Mouse (Mus musculus) embryonic facial prominence, embryonic 11.5 days (tissue): Measurements from ENCODE around the gene Csnk2b. TPM values are rescaled to one million over a fixed set of nuclear protein-coding genes. Genes with fewer than 3 reads are reported as not detected.
A peak's percentile ranks its signal among the peaks of the same experiment; 100 is the strongest.

Experiments used
- ATAC-seq: fragments of 200-750 bp; cut with Nextera tagmentation; replicated peaks from 2 replicates; pipeline ENCODE4 v1.8.0; 2017; ENCODE audit warnings: low read depth; ENCODE audit not compliant: insufficient number of reproducible peaks, low FRiP score, low TSS enrichment
- DNase-seq: peaks from one replicate; pipeline ENCODE4 v3.0.0-alpha.2; 2015; ENCODE audit warnings: low spot score
- H3K27ac ChIP-seq: fragments of 300-500 bp; sonication (generic); replicated peaks from 2 replicates; pipeline ENCODE4 v1.5.1; 2014; ENCODE audit warnings: mild to moderate bottlenecking, low read depth, low read length, control low read depth
- H3K27me3 ChIP-seq: fragments of 300-500 bp; sonication (generic); 2 replicates; pipeline ENCODE4 v1.6.1; 2014; ENCODE audit warnings: mild to moderate bottlenecking, low read length, moderate library complexity, mixed read lengths; ENCODE audit not compliant: control insufficient read depth, insufficient read depth
- H3K36me3 ChIP-seq: fragments of 300-500 bp; sonication (generic); replicated peaks from 2 replicates; pipeline ENCODE4 v1.6.1; 2014; ENCODE audit warnings: low read depth, mild to moderate bottlenecking, low read length, moderate library complexity, mixed read lengths; ENCODE audit not compliant: control insufficient read depth, insufficient read depth
- H3K4me1 ChIP-seq: fragments of 300-500 bp; sonication (generic); 2 replicates; pipeline ENCODE4 v1.6.1; 2014; ENCODE audit warnings: low read length, mixed read lengths; ENCODE audit not compliant: control insufficient read depth, insufficient read depth
- H3K4me2 ChIP-seq: fragments of 300-500 bp; sonication (generic); 2 replicates; pipeline ENCODE4 v1.6.1; 2014; ENCODE audit warnings: low read depth, mild to moderate bottlenecking, control low read depth, low read length, moderate library complexity
- H3K4me3 ChIP-seq: fragments of 300-500 bp; sonication (generic); 2 replicates; pipeline ENCODE4 v1.5.1; 2014; ENCODE audit warnings: low read depth, low read length, control low read depth
- H3K9ac ChIP-seq: fragments of 300-500 bp; sonication (generic); replicated peaks from 2 replicates; pipeline ENCODE4 v1.6.1; 2014; ENCODE audit warnings: mild to moderate bottlenecking, control low read depth, low read length
- H3K9me3 ChIP-seq: fragments of 300-500 bp; sonication (generic); replicated peaks from 2 replicates; pipeline ENCODE4 v1.6.1; 2016; ENCODE audit warnings: mild to moderate bottlenecking, low read length, inconsistent platforms, mixed read lengths; ENCODE audit not compliant: control insufficient read depth
- WGBS: fragments of 180-500 bp; shearing (Covaris S2); extraction: QIAGEN DNeasy Blood & Tissue Kit; methylation state at CpG from one replicate; pipeline ENCODE4 v1.1.7; 2014; 5-methylcytosine and 5-hydroxymethylcytosine counted together
- polyA plus RNA-seq: library from polyadenylated mRNA; unstranded; fragments of >200 nt; fragmentation: Nextera tagmentation; extraction: Ambion mirVana; gene quantifications from 2 replicates; pipeline ENCODE4 v1.2.1, GENCODE M21; 2014

Csnk2b gene
- polyA plus RNA-seq, 1 experiment from 2014 or later, result 294 TPM

DNA sequence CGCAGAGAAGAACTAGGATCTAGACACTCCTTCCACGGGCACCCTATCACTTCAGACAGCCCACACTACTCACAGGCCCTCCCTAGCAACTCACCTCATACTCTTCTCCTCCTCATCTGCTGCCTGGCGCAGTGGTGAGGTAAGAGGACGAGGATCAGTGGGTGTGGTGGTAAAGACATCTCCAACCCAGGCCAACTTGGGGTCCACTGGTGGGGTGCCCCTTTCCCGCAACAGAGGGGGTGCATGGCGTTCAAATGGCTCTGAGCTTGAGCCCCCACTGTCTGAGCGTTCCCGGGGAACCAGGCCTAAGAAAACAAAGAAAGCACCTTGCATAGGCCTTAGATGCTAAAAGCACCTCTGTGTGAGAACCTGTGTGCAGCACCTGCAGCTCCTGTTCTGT lies 35.4 kb upstream of the Csnk2b start:
- Histone ChIP-seq H3K27ac (no peak overlapping the region), H3K4me3 (no peak overlapping the region), H3K36me3 (peaks cover 85% of the 10 kb centered on the region), H3K4me1 (0 out of 2 replicates have a peak, but pooled peaks cover 3% of the 10 kb centered on the region), H3K9me3 (no peaks in the 10 kb centered on the region), H3K4me2 (no peak overlapping the region), H3K27me3 (no peaks in the 10 kb centered on the region), H3K9ac (no peak overlapping the region)
- DNase-seq (no peak), ATAC-seq (no peak)
- 91% methylated on average over 8 of the region's 8 CpGs for WGBS

DNA sequence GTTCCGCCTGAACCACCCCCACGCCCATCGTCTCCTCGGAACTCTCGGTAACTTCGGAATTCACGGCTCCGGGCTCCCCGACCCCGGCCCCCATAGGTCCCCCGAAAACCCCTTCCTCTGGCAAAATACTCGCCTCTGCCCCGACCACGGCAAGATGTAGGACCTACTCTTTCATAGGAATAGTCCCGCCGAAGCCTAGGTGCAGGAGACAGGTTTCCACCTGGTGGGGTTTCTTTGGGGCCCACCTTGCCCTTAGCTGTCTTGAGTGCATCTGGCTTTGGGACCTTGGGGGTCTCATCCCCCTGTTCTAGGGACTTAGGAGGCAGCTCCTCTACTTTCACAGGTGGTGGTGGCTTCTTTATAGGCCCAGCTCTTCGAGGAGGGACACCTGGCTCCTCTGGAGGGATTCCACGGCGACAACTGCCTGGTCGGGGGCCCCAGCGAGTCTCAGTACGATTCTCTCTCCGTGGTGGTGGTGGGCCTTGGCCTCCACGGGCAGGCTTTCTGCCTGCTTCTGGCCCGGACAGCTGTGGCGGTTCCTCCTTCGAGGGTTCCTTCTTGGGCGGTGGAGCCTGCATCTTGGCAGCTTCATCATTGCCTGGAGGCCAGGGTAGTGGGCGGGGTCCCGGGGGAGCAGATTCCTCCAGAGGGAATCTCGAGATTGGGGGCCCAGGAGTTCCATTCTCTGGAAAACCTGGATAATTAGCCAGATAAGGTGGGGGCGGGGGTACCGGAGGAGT lies 34.8 kb upstream of the Csnk2b start:
- H3K4me3 ChIP-seq, result no peak overlapping the region
- no peaks in the 10 kb centered on the region for H3K9me3 ChIP-seq
- WGBS, result 91% methylated on average over 33 of the region's 33 CpGs
- no peak overlapping the region for H3K27ac ChIP-seq
- H3K4me2 ChIP-seq, result no peak overlapping the region
- ATAC-seq (no peak), DNase-seq (no peak)
- H3K36me3 ChIP-seq, result peaks cover 89% of the 10 kb centered on the region
- H3K27me3 ChIP-seq, result no peaks in the 10 kb centered on the region
- H3K9ac ChIP-seq, result no peak overlapping the region
- H3K4me1 ChIP-seq, result 0 out of 2 replicates have a peak, but pooled peaks cover 3% of the 10 kb centered on the region

DNA sequence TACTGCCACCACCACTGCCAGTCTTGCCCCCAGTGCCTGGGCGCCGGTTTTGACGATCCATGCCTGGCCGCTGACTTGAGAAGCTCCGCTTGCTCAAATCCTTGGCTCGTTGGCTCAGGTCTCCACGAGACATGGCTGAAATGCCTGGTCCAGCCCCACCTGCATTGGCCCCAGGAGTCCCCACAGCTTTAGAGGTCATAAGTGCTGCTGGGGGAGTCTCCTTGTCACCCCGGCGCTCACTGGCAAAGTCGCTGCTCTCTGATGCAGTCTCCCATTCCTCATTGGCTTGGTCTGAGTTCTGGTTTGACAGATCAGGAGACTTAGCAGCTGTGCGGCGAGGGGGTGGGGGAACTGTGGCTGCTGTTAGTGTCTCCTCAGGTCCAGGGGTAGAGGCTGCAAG lies 33.6 kb upstream of the Csnk2b start:
- no peak overlapping the region for H3K4me2 ChIP-seq
- no peak for DNase-seq
- 92% methylated on average over 12 of the region's 12 CpGs for WGBS
- no peak overlapping the region for H3K4me3 ChIP-seq
- H3K9ac ChIP-seq, result no peak overlapping the region
- H3K27me3 ChIP-seq, result no peaks in the 10 kb centered on the region
- ATAC-seq, result no peak
- H3K9me3 ChIP-seq, result no peaks in the 10 kb centered on the region
- 0 out of 2 replicates have a peak, but pooled peaks cover 3% of the 10 kb centered on the region for H3K4me1 ChIP-seq
- peaks cover 87% of the 10 kb centered on the region for H3K36me3 ChIP-seq
- no peak overlapping the region for H3K27ac ChIP-seq

DNA sequence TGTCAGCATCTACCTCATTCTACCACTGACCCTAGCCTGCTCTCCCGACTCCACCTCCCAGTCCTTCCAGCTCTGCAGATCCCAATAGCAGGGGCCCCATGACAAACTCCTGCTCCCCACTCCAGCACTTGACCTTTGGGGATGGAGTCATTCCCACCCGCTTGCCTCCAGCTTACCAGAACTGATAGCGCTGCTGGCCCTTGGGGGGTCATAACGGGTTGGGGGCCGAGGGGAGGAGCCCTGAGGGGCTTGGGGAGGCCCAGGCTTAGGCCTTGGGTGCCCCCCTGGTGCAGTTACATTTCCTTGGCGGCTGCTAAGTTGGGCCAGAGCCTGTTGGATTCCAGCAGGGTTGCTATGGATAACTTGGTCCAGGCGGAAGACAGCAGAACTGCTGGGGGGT lies 32.8 kb upstream of the Csnk2b start:
- no peak overlapping the region for H3K4me2 ChIP-seq
- no peak overlapping the region for H3K9ac ChIP-seq
- 86% methylated on average over 7 of the region's 7 CpGs for WGBS
- ATAC-seq, result no peak
- H3K4me1 ChIP-seq, result 0 out of 2 replicates have a peak, but pooled peaks cover 3% of the 10 kb centered on the region
- no peak for DNase-seq
- H3K36me3 ChIP-seq, result peaks cover 87% of the 10 kb centered on the region
- H3K4me3 ChIP-seq, result no peak overlapping the region
- H3K27me3 ChIP-seq, result no peaks in the 10 kb centered on the region
- H3K9me3 ChIP-seq, result no peaks in the 10 kb centered on the region
- H3K27ac ChIP-seq, result no peak overlapping the region

DNA sequence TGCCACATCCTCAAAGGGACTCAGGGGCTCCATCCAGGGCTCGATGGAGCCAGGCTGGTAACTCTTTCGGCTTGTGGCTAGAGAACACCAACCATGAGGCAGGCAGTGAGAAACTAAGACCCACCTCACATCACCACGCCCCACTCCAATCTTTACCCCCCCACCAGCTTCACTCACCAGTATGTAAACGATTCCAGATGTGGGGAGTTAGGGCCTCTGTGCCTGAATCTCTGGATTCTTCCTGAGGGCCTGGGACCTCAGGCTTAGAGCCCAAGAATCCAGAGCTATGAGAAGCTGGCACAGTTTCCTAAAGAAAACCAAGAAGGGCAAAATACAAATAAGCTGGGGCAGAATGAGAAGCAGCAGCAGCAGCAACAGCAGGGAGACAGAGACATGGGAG lies 32.1 kb upstream of the Csnk2b start:
- H3K36me3 ChIP-seq, result peaks cover 88% of the 10 kb centered on the region
- H3K27me3 ChIP-seq, result no peaks in the 10 kb centered on the region
- no peak overlapping the region for H3K4me3 ChIP-seq
- no peak overlapping the region for H3K4me2 ChIP-seq
- no peaks in the 10 kb centered on the region for H3K9me3 ChIP-seq
- no peak for ATAC-seq
- no peak overlapping the region for H3K9ac ChIP-seq
- 61% methylated on average over 4 of the region's 4 CpGs for WGBS
- H3K4me1 ChIP-seq, result 0 out of 2 replicates have a peak, but pooled peaks cover 3% of the 10 kb centered on the region
- no peak overlapping the region for H3K27ac ChIP-seq
- DNase-seq, result peak; percentile 68

DNA sequence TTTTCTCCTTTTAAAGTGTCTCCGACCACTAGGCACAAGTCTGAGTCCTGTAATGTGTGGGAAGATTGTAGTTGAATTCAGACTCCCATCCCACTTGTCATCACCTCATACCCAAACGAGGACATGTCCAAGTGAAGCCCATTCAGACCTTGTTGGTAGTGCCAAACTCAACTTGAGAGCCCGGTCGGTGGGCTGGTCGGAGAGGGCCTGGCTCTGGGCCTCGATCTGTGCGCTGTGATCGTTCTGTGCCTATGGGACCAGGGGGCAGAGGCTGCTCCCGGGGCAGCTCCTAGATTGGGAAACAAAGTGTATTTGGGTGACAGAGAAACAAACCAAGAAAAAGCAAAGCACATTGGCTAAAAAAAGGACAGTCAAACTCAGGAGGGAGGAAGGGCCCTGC lies 31.2 kb upstream of the Csnk2b start:
- Histone ChIP-seq H3K36me3 (peaks cover 82% of the 10 kb centered on the region), H3K27me3 (no peaks in the 10 kb centered on the region), H3K4me1 (0 out of 2 replicates have a peak, but pooled peaks cover 3% of the 10 kb centered on the region), H3K4me3 (no peak overlapping the region), H3K9ac (no peak overlapping the region), H3K27ac (no peak overlapping the region), H3K9me3 (no peaks in the 10 kb centered on the region), H3K4me2 (no peak overlapping the region)
- no peak for DNase-seq
- 94% methylated on average over 9 of the region's 9 CpGs for WGBS
- no peak for ATAC-seq

DNA sequence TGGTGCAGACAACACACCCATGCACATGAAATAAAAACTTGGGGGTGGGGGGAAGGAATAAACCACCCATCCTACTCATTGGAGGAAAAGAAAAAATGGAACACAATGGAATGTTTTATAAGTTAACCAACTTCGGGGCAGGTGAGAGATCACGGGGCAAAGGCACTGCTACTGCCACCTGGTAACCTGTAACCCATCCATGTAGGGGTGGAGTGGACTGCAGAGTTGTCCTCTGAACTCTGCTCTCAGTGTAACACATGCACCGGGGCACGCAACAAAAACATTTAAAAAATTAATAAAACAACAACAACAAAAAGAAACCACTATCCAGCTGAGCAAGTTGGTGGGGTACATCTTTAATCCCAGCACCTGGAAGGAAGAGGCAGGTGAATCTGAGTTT lies 30.3 kb upstream of the Csnk2b start:
- 97% methylated on average over 4 of the region's 4 CpGs for WGBS
- H3K9ac ChIP-seq, result no peak overlapping the region
- H3K4me1 ChIP-seq, result 0 out of 2 replicates have a peak, but pooled peaks cover 3% of the 10 kb centered on the region
- no peak overlapping the region for H3K27ac ChIP-seq
- H3K4me3 ChIP-seq, result no peak overlapping the region
- no peak for ATAC-seq
- no peaks in the 10 kb centered on the region for H3K27me3 ChIP-seq
- H3K4me2 ChIP-seq, result no peak overlapping the region
- H3K36me3 ChIP-seq, result peaks cover 73% of the 10 kb centered on the region
- no peaks in the 10 kb centered on the region for H3K9me3 ChIP-seq
- no peak for DNase-seq

DNA sequence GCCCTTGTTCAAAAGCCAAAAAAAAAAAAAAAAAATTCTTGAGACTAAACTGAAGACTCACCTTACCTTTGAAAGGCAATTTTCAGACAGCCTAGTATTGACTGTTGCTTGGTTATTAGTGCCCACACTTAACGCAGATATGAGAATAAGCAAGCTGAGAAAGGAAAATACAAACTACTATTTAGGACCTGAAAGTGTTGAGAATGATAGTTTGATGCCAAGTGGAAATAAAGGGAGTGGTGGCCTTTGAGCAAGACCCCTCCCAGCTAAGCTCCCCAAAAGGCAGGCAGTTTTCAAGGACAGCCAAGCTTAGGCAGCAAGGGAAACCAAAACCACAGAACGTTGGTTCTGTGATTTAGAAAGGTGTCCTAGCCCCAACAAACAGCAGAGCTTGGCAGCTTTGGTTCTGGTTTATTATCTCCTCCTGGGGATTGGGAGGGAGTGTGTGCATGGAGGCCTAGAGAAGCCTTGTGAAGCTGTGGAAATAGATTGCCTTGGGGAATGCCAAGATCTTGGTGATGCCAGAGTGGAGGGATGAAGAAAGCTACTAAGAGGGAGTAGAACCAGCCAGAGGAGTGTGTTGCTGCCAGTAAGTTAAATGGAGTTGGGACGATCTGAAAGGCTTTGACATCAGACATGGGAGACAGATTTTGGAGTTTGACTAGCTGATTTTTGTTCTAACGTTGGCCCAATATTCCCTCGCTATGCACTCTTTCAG lies 26.2 kb upstream of the Csnk2b start:
- Histone ChIP-seq H3K9me3 (no peaks in the 10 kb centered on the region), H3K36me3 (peaks cover 64% of the 10 kb centered on the region), H3K4me3 (no peak overlapping the region), H3K9ac (no peak overlapping the region), H3K27me3 (no peaks in the 10 kb centered on the region), H3K4me2 (no peak overlapping the region), H3K4me1 (no peaks in the 10 kb centered on the region), H3K27ac (no peak overlapping the region)
- 69% methylated on average over 5 of the region's 5 CpGs for WGBS
- ATAC-seq (no peak), DNase-seq (peak; percentile 22)
